Mouse (Mus musculus) lung, embryonic 15.5 days (tissue): ENCODE measurements around the gene Krt17. TPM values are rescaled to one million over a fixed set of nuclear protein-coding genes. Genes with fewer than 3 reads are reported as not detected.
"Not testable (repeated sequence)": the region's sequence is repeated elsewhere in the genome, so short reads cannot be mapped to it uniquely, and the experiment has no call there.

Experiments used
- ATAC-seq: fragments of 200-750 bp; cut with Nextera tagmentation; 2 replicates; pipeline ENCODE4 v1.8.0; 2017; ENCODE audit warnings: moderate number of reproducible peaks, borderline replicate concordance; ENCODE audit not compliant: low FRiP score, low TSS enrichment; ENCODE audit errors: extremely low read depth
- H3K27ac ChIP-seq: fragments of 300-500 bp; sonication (generic); 2 replicates; pipeline ENCODE4 v1.5.1; 2015; ENCODE audit warnings: moderate library complexity, mild to moderate bottlenecking, inconsistent platforms
- H3K27me3 ChIP-seq: fragments of 300-500 bp; sonication (generic); 2 replicates; pipeline ENCODE4 v1.6.1; 2015; ENCODE audit warnings: inconsistent platforms
- H3K36me3 ChIP-seq: fragments of 300-500 bp; sonication (generic); 2 replicates; pipeline ENCODE4 v1.6.1; 2015; ENCODE audit warnings: inconsistent platforms
- H3K4me1 ChIP-seq: fragments of 300-500 bp; sonication (generic); 2 replicates; pipeline ENCODE4 v1.6.1; 2015; ENCODE audit warnings: inconsistent platforms
- H3K4me2 ChIP-seq: fragments of 300-500 bp; sonication (generic); 2 replicates; pipeline ENCODE4 v1.6.1; 2015; ENCODE audit warnings: inconsistent platforms, mild to moderate bottlenecking, moderate library complexity
- H3K4me3 ChIP-seq: fragments of 300-500 bp; sonication (generic); 2 replicates; pipeline ENCODE4 v1.5.1; 2015; ENCODE audit warnings: mild to moderate bottlenecking, inconsistent platforms
- H3K9ac ChIP-seq: fragments of 300-500 bp; sonication (generic); 2 replicates; pipeline ENCODE4 v1.6.1; 2015; ENCODE audit warnings: inconsistent platforms
- H3K9me3 ChIP-seq: fragments of 300-500 bp; sonication (generic); 2 replicates; pipeline ENCODE4 v1.6.1; 2016; ENCODE audit warnings: inconsistent platforms
- WGBS: fragments of 180-500 bp; shearing (Covaris S2); methylation state at CpG from one replicate; pipeline ENCODE4 v1.1.7; 2015; 5-methylcytosine and 5-hydroxymethylcytosine counted together
- polyA plus RNA-seq: library from polyadenylated mRNA; unstranded; fragments of >200 nt; fragmentation: Nextera tagmentation; extraction: Ambion mirVana; gene quantifications from 2 replicates; pipeline ENCODE4 v1.2.1, GENCODE M21; 2015

Gene Krt17
- polyA plus RNA-seq: 7.5 and 18.2 TPM in 2 replicates

GRCm38 (mm10) chr11:100260514-100261234 is at the start of gene Krt17:
Gene Krt17, minus strand, starts transcription at chr11:100261029.
- no peaks in the 10 kb centered on the region for H3K27me3 ChIP-seq
- H3K4me2 ChIP-seq: no peak within 1 kb of the TSS
- no peaks in the 10 kb centered on the region for H3K36me3 ChIP-seq
- 71% methylated on average over 21 of the region's 21 CpGs for WGBS
- no peaks in the 10 kb centered on the region for H3K9me3 ChIP-seq
- H3K27ac ChIP-seq: no peak within 1 kb of the TSS
- no peak within 1 kb of the TSS for H3K9ac ChIP-seq
- no peaks in the 10 kb centered on the region for H3K4me1 ChIP-seq
- no peak within 1 kb of the TSS for H3K4me3 ChIP-seq
- ATAC-seq: no peak

- not testable (repeated sequence) for H3K27me3 ChIP-seq, ATAC-seq, H3K4me1 ChIP-seq, H3K27ac ChIP-seq, H3K9me3 ChIP-seq, H3K4me2 ChIP-seq, H3K9ac ChIP-seq, H3K36me3 ChIP-seq, H3K4me3 ChIP-seq
- 87% methylated on average over 6 of the region's 6 CpGs for WGBS
These were observed 47.8 kb upstream of the Krt17 start for GRCm38 (mm10) chr11:100308672-100309071.

DNA sequence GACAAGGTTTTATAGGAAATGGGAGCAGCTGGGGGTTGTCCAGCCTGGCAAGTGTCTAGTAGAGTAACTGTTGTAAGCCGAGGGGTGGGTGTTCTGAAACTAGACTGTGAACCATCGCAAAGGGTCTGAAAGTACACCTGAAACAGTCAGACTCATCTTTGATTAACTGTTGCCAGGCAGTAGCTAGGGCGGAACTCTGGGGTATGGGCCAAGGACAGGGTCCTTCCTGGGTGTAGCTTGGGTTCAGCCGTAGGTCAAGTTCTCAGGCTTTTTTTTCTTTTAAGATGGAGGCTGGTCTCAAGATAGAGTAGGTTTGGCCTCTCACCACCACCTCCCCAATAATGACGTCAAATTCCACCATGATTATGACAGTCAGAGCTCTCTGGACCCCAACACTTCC is 47.1 kb upstream of the Krt17 start:
- Histone ChIP-seq H3K36me3 (no peaks in the 10 kb centered on the region), H3K27ac (no peak overlapping the region), H3K4me1 (0 out of 2 replicates have a peak, but pooled peaks cover 4% of the 10 kb centered on the region), H3K27me3 (no peaks in the 10 kb centered on the region), H3K9ac (no peak overlapping the region), H3K9me3 (no peaks in the 10 kb centered on the region), H3K4me2 (no peak overlapping the region), H3K4me3 (no peak overlapping the region)
- no peak for ATAC-seq
- WGBS: 79% methylated on average over 5 of the region's 5 CpGs

- no peak overlapping the region for H3K4me3 ChIP-seq
- whole genome bisulfite sequencing: 78% methylated on average over 5 of the region's 5 CpGs
- ATAC-seq: no peak
- H3K9me3 ChIP-seq: no peaks in the 10 kb centered on the region
- H3K4me1 ChIP-seq: no peaks in the 10 kb centered on the region
- H3K36me3 ChIP-seq: no peaks in the 10 kb centered on the region
- no peak overlapping the region for H3K9ac ChIP-seq
- H3K4me2 ChIP-seq: no peak overlapping the region
- H3K27ac ChIP-seq: no peak overlapping the region
- no peaks in the 10 kb centered on the region for H3K27me3 ChIP-seq
These were observed 40.5 kb upstream of the Krt17 start for GRCm38 (mm10) chr11:100301292-100301691.

DNA sequence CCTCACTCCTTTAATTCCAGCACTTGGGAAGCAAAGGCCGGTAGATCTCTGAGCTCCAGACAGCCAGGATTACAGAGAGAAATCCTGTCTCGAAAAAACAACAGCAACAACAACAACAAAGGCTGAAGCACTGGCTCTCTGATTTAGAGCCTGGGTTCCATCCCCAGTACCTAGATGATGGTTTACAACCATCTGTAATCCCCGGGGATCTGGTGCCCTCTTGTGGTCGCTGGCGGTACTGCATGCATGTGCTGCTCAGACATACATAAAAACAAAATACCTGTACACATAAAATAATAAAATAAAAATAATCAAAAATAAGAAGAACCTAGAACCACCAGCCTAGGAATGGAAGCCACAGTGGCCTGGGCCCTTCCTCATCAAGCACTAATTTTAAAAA is 39.5 kb upstream of the Krt17 start:
- no peak overlapping the region for H3K27ac ChIP-seq
- no peak overlapping the region for H3K4me2 ChIP-seq
- H3K36me3 ChIP-seq: no peaks in the 10 kb centered on the region
- H3K4me1 ChIP-seq: no peaks in the 10 kb centered on the region
- 10% methylated on average over 5 of the region's 5 CpGs for WGBS
- H3K27me3 ChIP-seq: no peaks in the 10 kb centered on the region
- H3K9ac ChIP-seq: no peak overlapping the region
- ATAC-seq: no peak
- H3K9me3 ChIP-seq: no peaks in the 10 kb centered on the region
- H3K4me3 ChIP-seq: no peak overlapping the region

GRCm38 (mm10) chr11:100298274-100299036 is 37.6 kb upstream of the Krt17 start:
- 13% methylated on average over 18 of the region's 18 CpGs for WGBS
- Histone ChIP-seq H3K27me3 (no peaks in the 10 kb centered on the region), H3K9me3 (no peaks in the 10 kb centered on the region), H3K4me2 (peak overlapping the region; percentile 38), H3K27ac (no peak overlapping the region), H3K9ac (no peak overlapping the region), H3K36me3 (no peaks in the 10 kb centered on the region), H3K4me3 (no peak overlapping the region), H3K4me1 (peaks cover 4% of the 10 kb centered on the region; the same call in 1 of the 2 replicates)
- peak; percentile 12; the same call in 1 of the 2 replicates for ATAC-seq

GRCm38 (mm10) chr11:100297801-100298200 is 37.0 kb upstream of the Krt17 start:
- Histone ChIP-seq H3K36me3 (no peaks in the 10 kb centered on the region), H3K9me3 (no peaks in the 10 kb centered on the region), H3K4me2 (peak overlapping the region; percentile 38), H3K27me3 (no peaks in the 10 kb centered on the region), H3K4me1 (peaks cover 4% of the 10 kb centered on the region; the same call in 1 of the 2 replicates), H3K9ac (no peak overlapping the region), H3K27ac (no peak overlapping the region), H3K4me3 (no peak overlapping the region)
- WGBS: 30% methylated on average over 5 of the region's 5 CpGs
- no peak for ATAC-seq

DNA sequence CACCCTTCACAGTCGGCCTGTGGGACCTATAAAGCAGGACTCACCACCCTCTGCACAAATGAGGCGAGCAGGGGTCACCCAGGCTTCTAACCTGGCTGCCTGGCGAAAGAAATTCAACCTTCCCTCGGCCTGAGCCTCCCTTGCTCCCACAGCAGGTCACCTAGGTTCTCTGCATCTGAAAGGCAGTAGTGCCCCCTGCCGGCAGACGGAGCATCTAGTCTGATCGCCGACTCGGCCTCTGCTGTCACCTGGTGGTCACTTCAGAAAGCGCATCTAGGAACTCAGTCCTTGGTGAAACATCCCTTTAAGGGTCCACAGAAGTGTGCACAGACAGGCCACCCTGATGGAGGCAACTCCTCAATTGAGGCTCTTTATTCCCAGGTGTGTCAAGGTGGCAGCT is 34.5 kb upstream of the Krt17 start:
- Histone ChIP-seq H3K4me2 (no peak overlapping the region), H3K4me1 (peaks cover 16% of the 10 kb centered on the region), H3K36me3 (no peaks in the 10 kb centered on the region), H3K27ac (no peak overlapping the region), H3K9ac (no peak overlapping the region), H3K27me3 (no peaks in the 10 kb centered on the region), H3K9me3 (no peaks in the 10 kb centered on the region), H3K4me3 (no peak overlapping the region)
- ATAC-seq: peak; percentile 50; the same call in 1 of the 2 replicates
- 6% methylated on average over 10 of the region's 10 CpGs for WGBS

GRCm38 (mm10) chr11:100292884-100293283 is 32.1 kb upstream of the Krt17 start:
- H3K27me3 ChIP-seq: no peaks in the 10 kb centered on the region
- no peak overlapping the region for H3K4me2 ChIP-seq
- ATAC-seq: no peak
- H3K9ac ChIP-seq: no peak overlapping the region
- H3K27ac ChIP-seq: no peak overlapping the region
- H3K4me1 ChIP-seq: peaks cover 28% of the 10 kb centered on the region
- no peaks in the 10 kb centered on the region for H3K36me3 ChIP-seq
- no peak overlapping the region for H3K4me3 ChIP-seq
- no peaks in the 10 kb centered on the region for H3K9me3 ChIP-seq
- WGBS: 67% methylated on average over 6 of the region's 6 CpGs

- no peak for ATAC-seq
- no peaks in the 10 kb centered on the region for H3K9me3 ChIP-seq
- no peaks in the 10 kb centered on the region for H3K36me3 ChIP-seq
- H3K4me3 ChIP-seq: no peak overlapping the region
- H3K27ac ChIP-seq: peak overlapping the region; percentile 84
- peaks cover 41% of the 10 kb centered on the region for H3K4me1 ChIP-seq
- no peak overlapping the region for H3K9ac ChIP-seq
- WGBS: 28% methylated on average over 5 of the region's 5 CpGs
- no peak overlapping the region for H3K4me2 ChIP-seq
- H3K27me3 ChIP-seq: no peaks in the 10 kb centered on the region
These were observed 29.4 kb upstream of the Krt17 start for GRCm38 (mm10) chr11:100290235-100290634.

DNA sequence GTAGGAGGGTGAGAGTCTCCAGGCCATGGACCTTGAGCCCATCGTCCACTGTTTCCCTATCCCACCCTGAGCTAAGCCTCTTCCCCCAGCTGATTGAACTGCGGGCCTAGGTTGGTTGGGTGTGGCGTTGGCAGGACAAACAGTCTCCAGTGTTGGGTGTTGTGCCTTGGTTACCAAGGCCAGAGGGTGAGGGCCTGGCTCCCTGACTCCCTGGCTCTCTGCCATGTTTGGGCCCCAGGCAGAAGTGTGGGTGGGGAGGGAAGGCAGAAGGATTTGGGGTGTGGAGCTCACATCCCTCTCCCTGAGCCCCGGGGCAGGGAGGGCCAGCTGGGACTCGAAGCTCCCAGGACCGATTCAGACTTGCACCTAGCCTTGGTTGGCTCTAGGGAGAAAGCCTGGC is 28.1 kb upstream of the Krt17 start:
- Histone ChIP-seq H3K4me3 (no peak overlapping the region), H3K4me1 (peaks cover 40% of the 10 kb centered on the region), H3K36me3 (no peaks in the 10 kb centered on the region), H3K27me3 (no peaks in the 10 kb centered on the region), H3K4me2 (no peak overlapping the region), H3K9ac (no peak overlapping the region), H3K9me3 (no peaks in the 10 kb centered on the region), H3K27ac (peak overlapping the region; percentile 84)
- ATAC-seq: peak; percentile 4; the same call in 1 of the 2 replicates
- 55% methylated on average over 6 of the region's 6 CpGs for WGBS

GRCm38 (mm10) chr11:100287024-100287423 is 26.2 kb upstream of the Krt17 start:
- H3K9ac ChIP-seq: no peak overlapping the region
- peaks cover 40% of the 10 kb centered on the region for H3K4me1 ChIP-seq
- no peak overlapping the region for H3K4me3 ChIP-seq
- WGBS: 39% methylated on average over 10 of the region's 10 CpGs
- ATAC-seq: peak; percentile 61
- no peaks in the 10 kb centered on the region for H3K36me3 ChIP-seq
- H3K27ac ChIP-seq: peak overlapping the region; percentile 93
- H3K4me2 ChIP-seq: no peak overlapping the region
- H3K9me3 ChIP-seq: no peaks in the 10 kb centered on the region
- no peaks in the 10 kb centered on the region for H3K27me3 ChIP-seq
